Mouse (Mus musculus): Measurements from ENCODE around the gene Ehf.

DNA sequence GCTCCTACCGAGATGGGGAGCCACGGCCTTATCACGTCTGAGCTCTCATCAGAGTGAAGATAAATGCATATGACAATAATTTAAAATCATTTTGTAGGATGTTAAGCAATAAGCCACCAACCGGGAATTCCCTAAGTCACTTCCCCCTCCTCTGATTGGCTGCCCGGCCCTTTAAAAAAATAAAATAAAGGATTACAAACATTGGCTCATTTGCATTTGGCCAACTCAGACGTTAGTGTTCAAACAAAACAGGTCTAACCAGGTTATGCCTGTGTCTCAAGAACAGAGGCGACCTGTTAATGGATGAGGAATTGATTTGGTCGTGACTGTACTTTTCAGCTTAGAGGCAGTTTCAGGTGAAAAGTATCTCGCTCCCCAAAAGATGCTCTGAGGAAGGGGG is at the start of gene Ehf:
- TF ChIP-seq CTCF (IDR thresholded peaks at IDR 0.05; ENCODE audit: control insufficient read depth, insufficient read depth, low read length) (no peak), POLR2A (IDR thresholded peaks at IDR 0.05; ENCODE audit: borderline replicate concordance, control insufficient read depth, low read depth, low read length) (no peak)
